Comparison of ENCODE assay signal across 18 mouse cellular contexts in the genomic region with DNA sequence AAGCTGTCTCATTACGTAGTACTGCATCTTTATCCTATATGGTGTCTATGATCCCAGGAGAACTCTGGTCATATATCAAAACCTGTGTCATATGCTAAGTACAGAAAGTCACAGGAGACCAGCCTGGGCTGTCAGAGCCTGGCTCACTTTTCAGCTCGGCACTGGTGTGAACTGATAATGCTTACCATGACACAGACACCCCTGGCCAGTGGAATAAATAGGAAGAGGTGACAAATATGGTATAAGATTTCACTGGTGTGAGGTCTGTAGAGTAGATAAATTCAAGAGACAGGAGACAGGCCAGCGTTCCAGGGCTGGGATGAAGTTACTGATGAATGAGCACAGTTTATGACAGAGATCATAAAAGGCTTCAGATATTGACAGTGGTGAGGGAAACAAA.
DNase-seq lines count a peak whose midpoint lies in the region; ATAC-seq and TF ChIP-seq lines count a peak whose summit lies in the region.
"Had no signal": no experiment of that assay in that cellular context is flagged by ENCODE, and none has a peak within 500 bp of the region (broad histone marks: within the 10 kb centered on the region; RNA-seq: fewer than 3 reads in every experiment).

No protein-coding gene starts in this region.

- no peaks in the 10 kb centered on the region for H3K9me3 ChIP-seq in heart, embryonic 10.5 days
- no peaks in the 10 kb centered on the region for H3K9me3 ChIP-seq in heart, embryonic 15.5 days (replicated peaks)
- no peaks in the 10 kb centered on the region for H3K9me3 ChIP-seq in MEL (replicated peaks; ENCODE audit: insufficient read depth, low read length)
- H3K9me3 ChIP-seq: embryonic facial prominence, embryonic 13.5 days; forebrain, embryonic 12.5 days; hindbrain, embryonic 13.5 days had no signal

- no peak for TF ChIP-seq RAD21 in MEL (IDR thresholded peaks at IDR 0.05; ENCODE audit: low read depth, low read length)

- H3K9ac ChIP-seq in heart, embryonic 15.5 days, result no peak overlapping the region
- H3K9ac ChIP-seq in heart, adult 2 months (ENCODE audit: low read depth, low read length), result no peak overlapping the region
- H3K9ac ChIP-seq in MEL (ENCODE audit: control insufficient read depth, low read depth, low read length, poor library complexity, severe bottlenecking), result no peak overlapping the region
- H3K9ac ChIP-seq: embryonic facial prominence, embryonic 13.5 days; forebrain, embryonic 12.5 days; hindbrain, embryonic 13.5 days had no signal

- no peak for DNase-seq in heart, embryonic 10.5 days (ENCODE audit: low spot score)
- DNase-seq in heart, postnatal 25 days (ENCODE audit: low spot score), result no peak
- DNase-seq in heart, adult 2 months, result no peak
- DNase-seq in MEL (ENCODE audit: low read depth, low spot score), result peak; percentile 17
- DNase-seq in gastrocnemius, adult 18-20 months (ENCODE audit: low spot score), result no peak
- no peak for DNase-seq in cerebellum, postnatal 36 days
- DNase-seq: adrenal gland, adult 2 months; adrenal gland, postnatal 25 days; cerebellum, adult 2 months; gastrocnemius, postnatal 14 days; kidney, adult 11 months had no signal

- H3K4me3 ChIP-seq in heart, embryonic 10.5 days, result no peak overlapping the region
- no peak overlapping the region for H3K4me3 ChIP-seq in heart, embryonic 15.5 days
- no peak overlapping the region for H3K4me3 ChIP-seq in heart, adult 2 months
- no peak overlapping the region for H3K4me3 ChIP-seq in MEL (ENCODE audit: control insufficient read depth in 1 of 2, insufficient read depth in 1 of 2, low read depth in 2 of 2, low read length in 2 of 2)
- H3K4me3 ChIP-seq: embryonic facial prominence, embryonic 13.5 days; forebrain, embryonic 12.5 days; hindbrain, embryonic 13.5 days had no signal

- peaks cover 70% of the 10 kb centered on the region for H3K4me1 ChIP-seq in heart, embryonic 10.5 days
- peaks cover 53% of the 10 kb centered on the region for H3K4me1 ChIP-seq in heart, embryonic 15.5 days (replicated peaks)
- H3K4me1 ChIP-seq in heart, adult 2 months (ENCODE audit: control insufficient read depth, insufficient read depth, low read length), result no peaks in the 10 kb centered on the region; the same call in 1 of the 2 replicates
- no peaks in the 10 kb centered on the region for H3K4me1 ChIP-seq in MEL (ENCODE audit: control insufficient read depth in 1 of 2, insufficient read depth in 2 of 2, low read length in 2 of 2)

- no peak for TF ChIP-seq EP300 in heart, adult 2 months (IDR thresholded peaks at IDR 0.05; ENCODE audit: insufficient read depth, low read depth, low read length)
- no peak for TF ChIP-seq EP300 in MEL (IDR thresholded peaks at IDR 0.05; ENCODE audit: low read depth in 1 of 2, low read length in 2 of 2)

- WGBS in heart, embryonic 10.5 days, result 37% methylated on average over 3 of the region's 3 CpGs
- WGBS in heart, embryonic 15.5 days, result 35% methylated on average over 3 of the region's 3 CpGs
- WGBS in heart, adult 2 months, result 54% methylated on average over 3 of the region's 3 CpGs

- no peak overlapping the region for H3K4me2 ChIP-seq in heart, embryonic 15.5 days
- H3K4me2 ChIP-seq: embryonic facial prominence, embryonic 13.5 days; forebrain, embryonic 12.5 days; hindbrain, embryonic 13.5 days had no signal

- no peak for TF ChIP-seq POLR2A in heart, adult 2 months (IDR thresholded peaks at IDR 0.05; ENCODE audit: insufficient read depth, low read depth, low read length)
- no peak for TF ChIP-seq POLR2A in MEL (IDR thresholded peaks at IDR 0.05; ENCODE audit: control insufficient read depth in 1 of 2, insufficient read depth in 1 of 2, low read depth in 1 of 2, low read length in 2 of 2, poor library complexity in 1 of 2)

- no peaks in the 10 kb centered on the region for H3K36me3 ChIP-seq in heart, embryonic 10.5 days
- H3K36me3 ChIP-seq in heart, embryonic 15.5 days, result no peaks in the 10 kb centered on the region
- no peaks in the 10 kb centered on the region for H3K36me3 ChIP-seq in heart, adult 2 months (ENCODE audit: control insufficient read depth, insufficient read depth, low read length)
- no peaks in the 10 kb centered on the region for H3K36me3 ChIP-seq in MEL (ENCODE audit: control insufficient read depth in 1 of 2, insufficient read depth in 2 of 2, low read length in 2 of 2)
- H3K36me3 ChIP-seq: embryonic facial prominence, embryonic 13.5 days; forebrain, embryonic 12.5 days; hindbrain, embryonic 13.5 days had no signal

- ATAC-seq in heart, embryonic 15.5 days (replicated peaks; ENCODE audit: insufficient number of reproducible peaks, insufficient read depth, low FRiP score, low read depth), result 0 out of 2 replicates have a peak, but pooled peaks have one; percentile 42
- 0 out of 2 replicates have a peak, but pooled peaks have one; percentile 11 for ATAC-seq in megakaryocyte progenitor cell, adult 5-6 weeks (replicated peaks; ENCODE audit: poor library complexity)
- ATAC-seq: forebrain, embryonic 16.5 days; hindbrain, postnatal 0 days had no signal

- H3K79me2 ChIP-seq in heart, adult 2 months (replicated peaks; ENCODE audit: control insufficient read depth, insufficient read depth, low read length), result no peaks in the 10 kb centered on the region
- no peaks in the 10 kb centered on the region for H3K79me2 ChIP-seq in MEL (ENCODE audit: control insufficient read depth, insufficient read depth, low read length, poor library complexity)

- H3K27ac ChIP-seq in heart, embryonic 10.5 days, result peak overlapping the region; percentile 65; the same call in 1 of the 2 replicates
- H3K27ac ChIP-seq in heart, embryonic 15.5 days, result peak overlapping the region; percentile 24; the same call in 1 of the 2 replicates
- H3K27ac ChIP-seq in heart, adult 2 months, result no peak overlapping the region
- no peak overlapping the region for H3K27ac ChIP-seq in MEL (ENCODE audit: control insufficient read depth, low read depth, low read length)
- H3K27ac ChIP-seq: embryonic facial prominence, embryonic 13.5 days; forebrain, embryonic 12.5 days; hindbrain, embryonic 13.5 days; hindbrain, postnatal 0 days had no signal

- no peaks in the 10 kb centered on the region for H3K27me3 ChIP-seq in heart, embryonic 10.5 days (ENCODE audit: insufficient read depth, poor library complexity, severe bottlenecking)
- H3K27me3 ChIP-seq in heart, embryonic 15.5 days, result no peaks in the 10 kb centered on the region
- no peaks in the 10 kb centered on the region for H3K27me3 ChIP-seq in heart, adult 2 months (ENCODE audit: control insufficient read depth, insufficient read depth, low read length)
- no peaks in the 10 kb centered on the region for H3K27me3 ChIP-seq in MEL (ENCODE audit: control insufficient read depth in 1 of 2, insufficient read depth in 2 of 2, low read length in 2 of 2)
- H3K27me3 ChIP-seq: embryonic facial prominence, embryonic 13.5 days; forebrain, embryonic 12.5 days; hindbrain, embryonic 13.5 days had no signal

- no peak for TF ChIP-seq CTCF in heart, adult 2 months (IDR thresholded peaks at IDR 0.05)
- no peak for TF ChIP-seq CTCF in MEL (IDR thresholded peaks at IDR 0.05 in 2 of 3, conservative IDR thresholded peaks at IDR 0.05 in 1 of 3; ENCODE audit: control insufficient read depth in 1 of 3, insufficient read depth in 1 of 3, low read depth in 2 of 3, low read length in 3 of 3, poor library complexity in 1 of 3, severe bottlenecking in 1 of 3)

- intact Hi-C loops in heart, postnatal 25 days (cut with DNase I), result no loop called here
- intact Hi-C loops in heart, adult 2 months (cut with DNase I), result no loop called here

TF ChIP-seq in MEL, 35 proteins besides CTCF, POLR2A, EP300 and RAD21:
- TF ChIP-seq MYB (IDR thresholded peaks at IDR 0.05; ENCODE audit: low read depth, low read length), result no peak
- no peak for TF ChIP-seq JUND (IDR thresholded peaks at IDR 0.05; ENCODE audit: low read depth, low read length)
- TF ChIP-seq NRF1 (IDR thresholded peaks at IDR 0.05; ENCODE audit: insufficient read depth, low read depth, low read length, poor library complexity, severe bottlenecking), result no peak
- no peak for TF ChIP-seq ZC3H11A (IDR thresholded peaks at IDR 0.05; ENCODE audit: low read depth, low read length)
- TF ChIP-seq CHD2 (IDR thresholded peaks at IDR 0.05; ENCODE audit: low read length), result no peak
- no peak for TF ChIP-seq POLR2AphosphoS5 (IDR thresholded peaks at IDR 0.05; ENCODE audit: borderline replicate concordance, low read depth, low read length)
- TF ChIP-seq ZNF384 (IDR thresholded peaks at IDR 0.05; ENCODE audit: low read depth, low read length), result no peak
- no peak for TF ChIP-seq USF1 (IDR thresholded peaks at IDR 0.05; ENCODE audit: low read depth, low read length)
- TF ChIP-seq BHLHE40 (IDR thresholded peaks at IDR 0.05; ENCODE audit: borderline replicate concordance, low read depth, low read length), result no peak
- no peak for TF ChIP-seq MAX (IDR thresholded peaks at IDR 0.05; ENCODE audit: low read length)
- TF ChIP-seq CHD1 (IDR thresholded peaks at IDR 0.05; ENCODE audit: low read depth, low read length), result no peak
- no peak for TF ChIP-seq E2F4 (IDR thresholded peaks at IDR 0.05; ENCODE audit: borderline replicate concordance, low read depth, low read length)
- no peak for TF ChIP-seq GATA1 (IDR thresholded peaks at IDR 0.05; ENCODE audit: low read depth, low read length)
- TF ChIP-seq TCF12 (IDR thresholded peaks at IDR 0.05; ENCODE audit: low read depth, low read length), result no peak
- no peak for TF ChIP-seq MAZ (IDR thresholded peaks at IDR 0.05; ENCODE audit: low read depth, low read length)

Comparison
In these comparisons a context has a peak if more than half of its experiments do, and no peak if none do; other contexts are left out.
1. H3K27ac ChIP-seq: peak in heart, embryonic 10.5 days (single experiment) and heart, embryonic 15.5 days (single experiment); none in heart, adult 2 months (single experiment) and MEL (single experiment).